Mouse (Mus musculus): ENCODE data around the gene 2900011O08Rik.
"Not testable (repeated sequence)": the region's sequence is repeated elsewhere in the genome, so short reads cannot be mapped to it uniquely, and the experiment has no call there.

2900011O08Rik gene

GRCm38 (mm10) chr16:13986574-13987478 lies at the start of gene 2900011O08Rik, which contains the start of gene Ifitm7:
TSS of gene 2900011O08Rik (plus strand) at chr16:13986604.
TSS of gene Ifitm7 (minus strand) at chr16:13986888.
- DNase-seq (ENCODE audit: extremely low read depth, insufficient read length, low spot score), result peak; percentile 6

GRCm38 (mm10) chr16:13940139-13940846 lies 46.1 kb upstream of the 2900011O08Rik start:
- DNase-seq (ENCODE audit: extremely low read depth, insufficient read length, low spot score), result no peak

GRCm38 (mm10) chr16:13940847-13941395 lies 45.5 kb upstream of the 2900011O08Rik start:
- no peak for DNase-seq (ENCODE audit: extremely low read depth, insufficient read length, low spot score)

- no peak for DNase-seq (ENCODE audit: extremely low read depth, insufficient read length, low spot score)
These were observed 42.2 kb upstream of the 2900011O08Rik start for GRCm38 (mm10) chr16:13944178-13944577.

- DNase-seq (ENCODE audit: extremely low read depth, insufficient read length, low spot score), result no peak
These were observed 41.7 kb upstream of the 2900011O08Rik start for GRCm38 (mm10) chr16:13944752-13945151.

GRCm38 (mm10) chr16:13945153-13945552 lies 41.3 kb upstream of the 2900011O08Rik start:
- no peak for DNase-seq (ENCODE audit: extremely low read depth, insufficient read length, low spot score)

GRCm38 (mm10) chr16:13946306-13946705 lies 40.1 kb upstream of the 2900011O08Rik start:
- DNase-seq (ENCODE audit: extremely low read depth, insufficient read length, low spot score), result no peak

GRCm38 (mm10) chr16:13951245-13951644 lies 35.2 kb upstream of the 2900011O08Rik start:
- no peak for DNase-seq (ENCODE audit: extremely low read depth, insufficient read length, low spot score)

GRCm38 (mm10) chr16:13962053-13962452 lies 24.4 kb upstream of the 2900011O08Rik start:
- no peak for DNase-seq (ENCODE audit: extremely low read depth, insufficient read length, low spot score)

GRCm38 (mm10) chr16:13969096-13969495 lies 17.3 kb upstream of the 2900011O08Rik start:
- DNase-seq (ENCODE audit: extremely low read depth, insufficient read length, low spot score), result peak; percentile 24

GRCm38 (mm10) chr16:13972051-13972450 lies 14.4 kb upstream of the 2900011O08Rik start:
- DNase-seq (ENCODE audit: extremely low read depth, insufficient read length, low spot score), result no peak

GRCm38 (mm10) chr16:13976358-13976896 lies 10.0 kb upstream of the 2900011O08Rik start:
- not testable (repeated sequence) for DNase-seq (ENCODE audit: extremely low read depth, insufficient read length, low spot score)

GRCm38 (mm10) chr16:13977026-13977425 lies 9.4 kb upstream of the 2900011O08Rik start:
- not testable (repeated sequence) for DNase-seq (ENCODE audit: extremely low read depth, insufficient read length, low spot score)

GRCm38 (mm10) chr16:13981726-13982125 lies 4.7 kb upstream of the 2900011O08Rik start:
- not testable (repeated sequence) for DNase-seq (ENCODE audit: extremely low read depth, insufficient read length, low spot score)

GRCm38 (mm10) chr16:13983161-13983560 lies 3.2 kb upstream of the 2900011O08Rik start:
- no peak for DNase-seq (ENCODE audit: extremely low read depth, insufficient read length, low spot score)

- no peak for DNase-seq (ENCODE audit: extremely low read depth, insufficient read length, low spot score)
These were observed 219 bp upstream of the 2900011O08Rik start for GRCm38 (mm10) chr16:13986197-13986573.

- peak; percentile 43 for DNase-seq (ENCODE audit: extremely low read depth, insufficient read length, low spot score)
These were observed 6.3 kb downstream of the 2900011O08Rik start for GRCm38 (mm10) chr16:13992518-13993248.

- no peak for DNase-seq (ENCODE audit: extremely low read depth, insufficient read length, low spot score)
These were observed 7.7 kb downstream of the 2900011O08Rik start for GRCm38 (mm10) chr16:13994076-13994475.

GRCm38 (mm10) chr16:13994502-13994901 lies 8.1 kb downstream of the 2900011O08Rik start:
- DNase-seq (ENCODE audit: extremely low read depth, insufficient read length, low spot score), result no peak

All from 3134 (cell line).